Comparison of ENCODE assay signal across 31 mouse cellular contexts in genomic region chr2:156078421-156079182, GRCm38 (mm10). TPM values are rescaled to one million over a fixed set of nuclear protein-coding genes. Genes with fewer than 3 reads are reported as not detected.
A peak's percentile ranks its signal among the peaks of the same experiment; 100 is the strongest.
DNase-seq lines count a peak whose midpoint lies in the region; TF ChIP-seq lines count a peak whose summit lies in the region.
"Had no signal": no experiment of that assay in that cellular context is flagged by ENCODE, and none has a peak within 500 bp of the region (broad histone marks: within the 10 kb centered on the region; RNA-seq: fewer than 3 reads in every experiment).

No protein-coding gene starts in this region.

- TF ChIP-seq CTCF in gastrocnemius, adult 2 months (IDR thresholded peaks at IDR 0.05), result no peak

- H3K27ac ChIP-seq in gastrocnemius, adult 2 months, result peak overlapping the region; percentile 41; the same call in 1 of the 2 replicates
- H3K27ac ChIP-seq in heart, embryonic 10.5 days, result no peak overlapping the region
- H3K27ac ChIP-seq: embryonic facial prominence, embryonic 12.5 days; embryonic facial prominence, embryonic 15.5 days; hindbrain, embryonic 12.5 days; hindbrain, embryonic 15.5 days had no signal

- 90% methylated on average over 16 of the region's 16 CpGs for WGBS in heart, embryonic 10.5 days

- intact Hi-C loops in gastrocnemius, adult 2 months (cut with DNase I), result loop anchor here (2.0 kb wide), 1 partner anchor 72 kb away; the partner anchor contains the start of gene 6430550D23Rik
- intact Hi-C loops in heart, postnatal 14 days (cut with DNase I), result no loop called here

- no peaks in the 10 kb centered on the region for H3K9me3 ChIP-seq in heart, embryonic 10.5 days
- H3K9me3 ChIP-seq: embryonic facial prominence, embryonic 12.5 days; embryonic facial prominence, embryonic 15.5 days; G1E; heart, embryonic 12.5 days; hindbrain, embryonic 12.5 days; hindbrain, embryonic 15.5 days had no signal

- DNase-seq in gastrocnemius, adult 2 months, result peak; percentile 61
- DNase-seq in gastrocnemius, postnatal 10 days, result no peak
- DNase-seq in heart, embryonic 10.5 days (ENCODE audit: low spot score), result peak; percentile 72
- no peak for DNase-seq in heart, postnatal 14 days
- DNase-seq in kidney, postnatal 10 days, result peak; percentile 3
- no peak for DNase-seq in kidney, adult 18-20 months
- peak; percentile 56 for DNase-seq in skeletal muscle tissue, adult 2 months (ENCODE audit: low read depth, low spot score)
- DNase-seq: B cell, adult 2 months; cerebellum, adult 18-20 months; cerebellum, adult 9-11 months; forebrain, postnatal 0 days; gastrocnemius, postnatal 36 days; heart, adult 18-20 months; kidney, adult 2 months had no signal

- no peak overlapping the region for H3K4me3 ChIP-seq in gastrocnemius, adult 2 months
- no peak overlapping the region for H3K4me3 ChIP-seq in heart, embryonic 10.5 days
- H3K4me3 ChIP-seq: embryonic facial prominence, embryonic 12.5 days; embryonic facial prominence, embryonic 15.5 days; heart, embryonic 12.5 days; hindbrain, embryonic 12.5 days; hindbrain, embryonic 15.5 days had no signal

- H3K36me3 ChIP-seq in heart, embryonic 10.5 days, result peaks cover 57% of the 10 kb centered on the region

- peaks cover 27% of the 10 kb centered on the region for H3K4me1 ChIP-seq in heart, embryonic 10.5 days
- H3K4me1 ChIP-seq: embryonic facial prominence, embryonic 15.5 days; hindbrain, embryonic 15.5 days had no signal

- no peaks in the 10 kb centered on the region for H3K27me3 ChIP-seq in heart, embryonic 10.5 days (ENCODE audit: insufficient read depth, poor library complexity, severe bottlenecking)
- H3K27me3 ChIP-seq: CH12.LX; embryonic facial prominence, embryonic 12.5 days; embryonic facial prominence, embryonic 15.5 days; heart, embryonic 12.5 days; hindbrain, embryonic 12.5 days; hindbrain, embryonic 15.5 days; Patski had no signal

RNA-seq across cellular contexts. Expression of gene Spag4, which starts 13.6 kb away (rescaled TPM):
- total RNA-seq in gastrocnemius, adult 2 months (2021), result under 1 TPM; 0.33 to 0.36 TPM
- under 1 TPM; 0.85 to 0.86 TPM for total RNA-seq in gastrocnemius, postnatal 10 days (2021)
- polyA plus RNA-seq in heart, embryonic 10.5 days (2016; fragmentation: Nextera tagmentation; extraction: Ambion mirVana), result 3.4 and 5.0 TPM in 2 replicates
- 1 to 10 TPM in 1 of 2 experiments, under 1 TPM in 1; 0.29 to 1.2 TPM for total RNA-seq in heart, postnatal 14 days (2021)
- total RNA-seq: gastrocnemius, postnatal 36 days had no signal

RNA-seq across cellular contexts. Expression of gene Fer1l4, which starts 25.9 kb away (rescaled TPM):
- total RNA-seq in gastrocnemius, adult 2 months (2021), result not detected
- total RNA-seq in gastrocnemius, postnatal 10 days (2021), result not detected
- polyA plus RNA-seq in heart, embryonic 10.5 days (2016; fragmentation: Nextera tagmentation; extraction: Ambion mirVana), result not detected in 2 replicates
- not detected for total RNA-seq in heart, postnatal 14 days (2021)
- total RNA-seq: adrenal gland, adult 18-20 months; adrenal gland, postnatal 10 days; adrenal gland, postnatal 36 days; CH12.LX; common myeloid progenitor, adult 5-6 weeks; gastrocnemius, postnatal 36 days; heart, adult 18-20 months; heart, postnatal 25 days; hematopoietic stem cell, adult 5-6 weeks had no signal
- polyA plus RNA-seq: embryonic facial prominence, embryonic 15.5 days; forebrain, embryonic 11.5 days; forebrain, embryonic 14.5 days; forebrain, postnatal 0 days; G1E; heart, embryonic 12.5 days; heart, embryonic 16.5 days; hindbrain, embryonic 15.5 days; Patski had no signal

RNA-seq across cellular contexts. Expression of gene Cpne1, which starts 33.2 kb away (rescaled TPM):
- 10 to 100 TPM in 1 of 2 experiments, 1 to 10 TPM in 1; 8.6 to 10.1 TPM for total RNA-seq in gastrocnemius, adult 2 months (2021)
- total RNA-seq in gastrocnemius, postnatal 10 days (2021), result 10 to 100 TPM; 14.5 to 15.1 TPM
- 42.6 and 55.3 TPM in 2 replicates for polyA plus RNA-seq in heart, embryonic 10.5 days (2016; fragmentation: Nextera tagmentation; extraction: Ambion mirVana)
- total RNA-seq in heart, postnatal 14 days (2021), result 10 to 100 TPM; 20.7 to 23.5 TPM

RNA-seq across cellular contexts. Expression of gene Rbm12, which starts 33.2 kb away (rescaled TPM):
- total RNA-seq in gastrocnemius, adult 2 months (2021), result 1 to 10 TPM; 4.9 to 8.1 TPM
- 10 to 100 TPM; 13.9 to 17.9 TPM for total RNA-seq in gastrocnemius, postnatal 10 days (2021)
- polyA plus RNA-seq in heart, embryonic 10.5 days (2016; fragmentation: Nextera tagmentation; extraction: Ambion mirVana), result 33.0 and 35.1 TPM in 2 replicates
- 10 to 100 TPM; 19.7 to 20.3 TPM for total RNA-seq in heart, postnatal 14 days (2021)

RNA-seq across cellular contexts. Expression of gene Gm28036, which starts 48.3 kb away (rescaled TPM):
- 1 to 10 TPM; 3.8 to 4.3 TPM for total RNA-seq in gastrocnemius, adult 2 months (2021)
- total RNA-seq in gastrocnemius, postnatal 10 days (2021), result 10 to 100 TPM; 12.8 to 13.4 TPM
- polyA plus RNA-seq in heart, embryonic 10.5 days (2016; fragmentation: Nextera tagmentation; extraction: Ambion mirVana), result 12.4 and 18.4 TPM in 2 replicates
- total RNA-seq in heart, postnatal 14 days (2021), result 10 to 100 TPM; 14.9 to 15.6 TPM

Comparison
In these comparisons a context has a peak if more than half of its experiments do, and no peak if none do; other contexts are left out.
1. DNase-seq: peak in gastrocnemius, adult 2 months (single experiment), heart, embryonic 10.5 days (single experiment), kidney, postnatal 10 days (single experiment) and skeletal muscle tissue, adult 2 months (single experiment); none in gastrocnemius, postnatal 10 days (single experiment), heart, postnatal 14 days (0 of 2) and kidney, adult 18-20 months (single experiment).